ENCODE assay signal across 8 mouse cellular contexts in genomic region chr9:120577133-120577651, GRCm38 (mm10). TPM values are rescaled to one million over a fixed set of nuclear protein-coding genes. Genes with fewer than 3 reads are reported as not detected.
DNase-seq lines count a peak whose midpoint lies in the region; ATAC-seq and TF ChIP-seq lines count a peak whose summit lies in the region.

No protein-coding gene starts in this region.

- H3K9me3 ChIP-seq in hindbrain, embryonic 15.5 days: no peaks in the 10 kb centered on the region

- peaks cover 29% of the 10 kb centered on the region for H3K4me1 ChIP-seq in hindbrain, embryonic 15.5 days (replicated peaks)

- peak; percentile 71 for DNase-seq in Patski (ENCODE audit: low read depth, low spot score)
- peak; percentile 85 to 88 for DNase-seq in cerebellum, postnatal 14 days
- peak; percentile 54 to 68 for DNase-seq in frontal cortex, postnatal 25 days (ENCODE audit: low spot score in 2 of 2)
- DNase-seq in left cerebral cortex, adult 11 months (ENCODE audit: low spot score): peak; percentile 73
- peak; percentile 89 to 94 for DNase-seq in lung, postnatal 4 days
- DNase-seq in retina, postnatal 7 days (ENCODE audit: low read depth, low spot score): peak; percentile 94
- peak; percentile 67 for DNase-seq in urinary bladder, adult 2 months (ENCODE audit: low spot score)

- TF ChIP-seq CTCF in Patski (IDR thresholded peaks at IDR 0.05): no peak

- no peaks in the 10 kb centered on the region for H3K27me3 ChIP-seq in Patski
- no peaks in the 10 kb centered on the region for H3K27me3 ChIP-seq in hindbrain, embryonic 15.5 days

- ATAC-seq in Patski: peak; percentile 83
- peak; percentile 90 for ATAC-seq in hindbrain, embryonic 15.5 days (ENCODE audit: low FRiP score, low read depth)

- H3K36me3 ChIP-seq in hindbrain, embryonic 15.5 days: peaks cover 33% of the 10 kb centered on the region

- H3K27ac ChIP-seq in hindbrain, embryonic 15.5 days (replicated peaks): peak overlapping the region; percentile 80

- peak overlapping the region; percentile 87 for H3K4me2 ChIP-seq in hindbrain, embryonic 15.5 days

- POLR2A ChIA-PET in Patski (lab: Charles Lee): no interaction called here

- H3K4me3 ChIP-seq in hindbrain, embryonic 15.5 days: peak overlapping the region; percentile 75

- in situ Hi-C loops in Patski (cut with MboI; ENCODE audit: low pct_unique_long_range_greater_than_20kb): loop anchor here (5.0 kb wide), 1 partner anchor 785 kb away; no protein-coding TSS in a partner anchor

- peak overlapping the region; percentile 76 for H3K9ac ChIP-seq in hindbrain, embryonic 15.5 days

- CTCF ChIA-PET in Patski (lab: Charles Lee): no interaction called here

- under 1% methylated on average over 43 of the region's 43 CpGs for WGBS in hindbrain, embryonic 15.5 days

RNA-seq across cellular contexts. Expression of gene Rpl14, which starts 5.9 kb away (rescaled TPM):
- 525 TPM for polyA plus RNA-seq in Patski (2021)
- 408 and 422 TPM in 2 replicates for polyA plus RNA-seq in hindbrain, embryonic 15.5 days (2015; fragmentation: Nextera tagmentation; extraction: Ambion mirVana)
- polyA plus RNA-seq in urinary bladder, adult 2 months (2012; rRNA removed): 969 and 1,107 TPM in 2 replicates

RNA-seq across cellular contexts. Expression of gene Entpd3, which starts 37.6 kb away (rescaled TPM):
- not detected for polyA plus RNA-seq in Patski (2021)
- 3.2 and 4.1 TPM in 2 replicates for polyA plus RNA-seq in hindbrain, embryonic 15.5 days (2015; fragmentation: Nextera tagmentation; extraction: Ambion mirVana)
- 52.9 and 67.7 TPM in 2 replicates for polyA plus RNA-seq in urinary bladder, adult 2 months (2012; rRNA removed)

Comparison
In these comparisons a context has a peak if more than half of its experiments do, and no peak if none do; other contexts are left out.
1. Peak in every context shown above with its lines: DNase-seq, ATAC-seq, H3K4me3 ChIP-seq and H3K27ac ChIP-seq.
2. RNA of gene Entpd3, which starts 37.6 kb away (polyA plus RNA-seq): 52.9 to 67.7 TPM in urinary bladder, adult 2 months; 3.2 to 4.1 TPM in hindbrain, embryonic 15.5 days and not detected in Patski (single experiment); every median in the first group is over 10 times any median in the second.